Mouse (Mus musculus) forebrain, embryonic 13.5 days (tissue): Measurements from ENCODE around the gene Gm11127. TPM values are rescaled to one million over a fixed set of nuclear protein-coding genes. Genes with fewer than 3 reads are reported as not detected.

ENCODE experiments used
- ATAC-seq: fragments of 200-750 bp; cut with Nextera tagmentation; 2 replicates; pipeline ENCODE4 v1.8.0; 2017
- H3K27ac ChIP-seq: fragments of 300-500 bp; sonication (generic); 2 replicates; pipeline ENCODE4 v1.5.1; 2015; ENCODE audit warnings: inconsistent platforms, mild to moderate bottlenecking, moderate library complexity
- H3K27me3 ChIP-seq: fragments of 300-500 bp; sonication (generic); 2 replicates; pipeline ENCODE4 v1.6.1; 2015; ENCODE audit warnings: mild to moderate bottlenecking, inconsistent platforms
- H3K36me3 ChIP-seq: fragments of 300-500 bp; sonication (generic); 2 replicates; pipeline ENCODE4 v1.6.1; 2015; ENCODE audit warnings: mild to moderate bottlenecking, inconsistent platforms; ENCODE audit not compliant: poor library complexity, severe bottlenecking
- H3K4me1 ChIP-seq: fragments of 300-500 bp; sonication (generic); 2 replicates; pipeline ENCODE4 v1.6.1; 2015; ENCODE audit warnings: inconsistent platforms
- H3K4me2 ChIP-seq: fragments of 300-500 bp; sonication (generic); 2 replicates; pipeline ENCODE4 v1.6.1; 2015; ENCODE audit warnings: inconsistent platforms, mild to moderate bottlenecking, moderate library complexity
- H3K4me3 ChIP-seq: fragments of 300-500 bp; sonication (generic); 2 replicates; pipeline ENCODE4 v1.5.1; 2015; ENCODE audit warnings: mild to moderate bottlenecking, inconsistent platforms
- H3K9ac ChIP-seq: fragments of 300-500 bp; sonication (generic); 2 replicates; pipeline ENCODE4 v1.6.1; 2015; ENCODE audit warnings: mild to moderate bottlenecking, inconsistent platforms
- H3K9me3 ChIP-seq: fragments of 300-500 bp; sonication (generic); replicated peaks from 2 replicates; pipeline ENCODE4 v1.6.1; 2016; ENCODE audit warnings: inconsistent platforms
- WGBS: fragments of 180-500 bp; shearing (Covaris S2); methylation state at CpG from one replicate; pipeline ENCODE4 v1.1.7; 2015; 5-methylcytosine and 5-hydroxymethylcytosine counted together
- polyA plus RNA-seq: library from polyadenylated mRNA; unstranded; fragments of >200 nt; fragmentation: Nextera tagmentation; extraction: Ambion mirVana; gene quantifications from 2 replicates; pipeline ENCODE4 v1.2.1, GENCODE M21; 2015

Gm11127 gene
- polyA plus RNA-seq, 1 experiment from 2014 or later, result not detected

- no peak overlapping the region for H3K4me3 ChIP-seq
- no peak overlapping the region for H3K9ac ChIP-seq
- H3K9me3 ChIP-seq, result no peaks in the 10 kb centered on the region
- H3K4me1 ChIP-seq, result peaks cover 5% of the 10 kb centered on the region; the same call in 1 of the 2 replicates
- no peak overlapping the region for H3K27ac ChIP-seq
- no peaks in the 10 kb centered on the region for H3K27me3 ChIP-seq
- no peak for ATAC-seq
- H3K4me2 ChIP-seq, result no peak overlapping the region
- H3K36me3 ChIP-seq, result peaks cover 19% of the 10 kb centered on the region
- 81% methylated on average over 2 of the region's 2 CpGs for WGBS
Measured at GRCm38 (mm10) chr17:36018979-36019378, 39.2 kb downstream of the Gm11127 start.

DNA sequence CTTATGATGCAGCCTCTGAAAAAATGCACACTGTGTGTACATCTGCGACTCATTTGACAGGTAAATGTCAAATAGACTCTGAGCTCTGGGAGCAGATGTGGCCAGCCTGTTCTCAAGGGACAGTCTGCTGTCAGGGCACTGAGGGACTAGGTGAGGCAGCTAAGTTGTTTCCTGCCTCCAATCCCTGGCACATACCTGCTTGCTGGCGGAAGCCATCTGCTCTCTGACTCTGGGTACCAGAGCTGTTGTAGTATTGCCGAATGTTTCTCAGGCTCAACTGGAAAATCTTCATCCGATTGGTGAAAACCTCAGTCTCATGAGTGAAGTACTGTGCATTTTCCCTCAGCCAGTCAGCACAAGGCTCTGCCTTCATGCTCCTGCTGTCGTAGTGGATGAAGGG is 41.1 kb downstream of the Gm11127 start:
- H3K4me3 ChIP-seq, result no peak overlapping the region
- no peak overlapping the region for H3K9ac ChIP-seq
- H3K27ac ChIP-seq, result no peak overlapping the region
- ATAC-seq, result no peak
- WGBS, result 92% methylated on average over 5 of the region's 5 CpGs
- H3K9me3 ChIP-seq, result no peaks in the 10 kb centered on the region
- H3K4me2 ChIP-seq, result no peak overlapping the region
- peaks cover 5% of the 10 kb centered on the region; the same call in 1 of the 2 replicates for H3K4me1 ChIP-seq
- peaks cover 19% of the 10 kb centered on the region for H3K36me3 ChIP-seq
- no peaks in the 10 kb centered on the region for H3K27me3 ChIP-seq

- Histone ChIP-seq H3K4me1 (no peaks in the 10 kb centered on the region), H3K4me3 (no peak overlapping the region), H3K9ac (no peak overlapping the region), H3K27ac (no peak overlapping the region), H3K4me2 (no peak overlapping the region), H3K9me3 (no peaks in the 10 kb centered on the region), H3K36me3 (peaks cover 19% of the 10 kb centered on the region), H3K27me3 (no peaks in the 10 kb centered on the region)
- WGBS, result 93% methylated on average over 5 of the region's 5 CpGs
- ATAC-seq, result no peak
Measured at GRCm38 (mm10) chr17:36014977-36015376, 43.2 kb downstream of the Gm11127 start.

Other genes with a start within 250 kb of the Gm11127 start
- 4.5 and 5.2 TPM in 2 replicates for gene Ier3, start 236.7 kb downstream of the Gm11127 start, polyA plus RNA-seq
- gene Flot1, start 235.1 kb downstream of the Gm11127 start, polyA plus RNA-seq, result 57.0 and 57.7 TPM in 2 replicates
- 1,790 and 1,841 TPM in 2 replicates for gene Tubb5, start 220.1 kb downstream of the Gm11127 start, polyA plus RNA-seq
- gene Mdc1, start 216.9 kb downstream of the Gm11127 start, polyA plus RNA-seq, result 15.1 and 18.4 TPM in 2 replicates
- 41.3 and 47.9 TPM in 2 replicates for gene Nrm, start 197.1 kb downstream of the Gm11127 start, polyA plus RNA-seq
- 20.9 and 22.7 TPM in 2 replicates for gene Ppp1r18, start 192.8 kb downstream of the Gm11127 start, polyA plus RNA-seq
- 38.6 and 39.9 TPM in 2 replicates for gene Dhx16, start 178.6 kb downstream of the Gm11127 start, polyA plus RNA-seq
- gene 2310061I04Rik, start 160.9 kb downstream of the Gm11127 start, polyA plus RNA-seq, result 31.6 and 36.6 TPM in 2 replicates
- gene Atat1, start 148.3 kb downstream of the Gm11127 start, polyA plus RNA-seq, result 331 and 355 TPM in 2 replicates
- 57.1 and 62.2 TPM in 2 replicates for gene Mrps18b, start 142.0 kb downstream of the Gm11127 start, polyA plus RNA-seq
- gene Ppp1r10, start 141.9 kb downstream of the Gm11127 start, polyA plus RNA-seq, result 51.8 and 52.2 TPM in 2 replicates
- 108 and 120 TPM in 2 replicates for gene Abcf1, start 88.6 kb downstream of the Gm11127 start, polyA plus RNA-seq
- gene Gnl1, start 78.5 kb downstream of the Gm11127 start, polyA plus RNA-seq, result 50.1 and 54.4 TPM in 2 replicates
- 62.7 and 70.0 TPM in 2 replicates for gene Prr3, start 78.1 kb downstream of the Gm11127 start, polyA plus RNA-seq
- 6.3 and 6.5 TPM in 2 replicates for gene H2-T24, start 37.8 kb downstream of the Gm11127 start, polyA plus RNA-seq
- gene H2-T23, start 25.5 kb downstream of the Gm11127 start, polyA plus RNA-seq, result 5.6 and 5.7 TPM in 2 replicates
- gene H2-T22, start 15.6 kb downstream of the Gm11127 start, polyA plus RNA-seq, result 4.0 TPM in 2 replicates
- not detected in 2 replicates for gene Gm6034, start 15.4 kb downstream of the Gm11127 start, polyA plus RNA-seq
- gene Gm19684, start 63.3 kb upstream of the Gm11127 start, polyA plus RNA-seq, result not detected in 2 replicates
- gene Gm7030, start 71.1 kb upstream of the Gm11127 start, polyA plus RNA-seq, result not detected in 2 replicates
- gene Gm8909, start 110.2 kb upstream of the Gm11127 start, polyA plus RNA-seq, result not detected in 2 replicates
- not detected in 2 replicates for gene H2-T3, start 131.9 kb upstream of the Gm11127 start, polyA plus RNA-seq
- gene Rpp21, start 199.7 kb upstream of the Gm11127 start, polyA plus RNA-seq, result 92.5 and 97.4 TPM in 2 replicates
- 24.5 and 25.8 TPM in 2 replicates for gene Trim39, start 213.9 kb upstream of the Gm11127 start, polyA plus RNA-seq
- not detected in 2 replicates for gene H2-M10.2, start 228.1 kb upstream of the Gm11127 start, polyA plus RNA-seq